Mouse (Mus musculus): ENCODE measurements around the gene Dio3.

Gene Dio3

GRCm38 (mm10) chr12:110319696-110320095 is 40.8 kb downstream of the Dio3 start:
- DNase-seq (ENCODE audit: low read depth, low spot score) = no peak

All from CD4-positive, CD25-positive, alpha-beta regulatory T cell, adult 2 months (primary cell).